Mouse (Mus musculus) naive thymus-derived CD4-positive, alpha-beta T cell, adult 2 months (primary cell): Measurements from ENCODE around the gene Retn.

Source experiments
- DNase-seq: peaks from one replicate; pipeline ENCODE4 v3.0.0-alpha.2; 2011; ENCODE audit warnings: low read depth

The Retn gene

GRCm38 (mm10) chr8:3660889-3661288, 5.3 kb downstream of the Retn start:
- no peak for DNase-seq

GRCm38 (mm10) chr8:3664405-3664804, 8.8 kb downstream of the Retn start:
- DNase-seq: no peak

- no peak for DNase-seq
Observed at GRCm38 (mm10) chr8:3665507-3665906, 9.9 kb downstream of the Retn start, which contains the start of gene Mcemp1. Gene Mcemp1 (plus strand): TSS chr8:3665754.

- peak; percentile 35 for DNase-seq
Observed at GRCm38 (mm10) chr8:3670388-3670787, 14.8 kb downstream of the Retn start.

GRCm38 (mm10) chr8:3671980-3672491, 16.5 kb downstream of the Retn start, which contains the start of gene Fcor:
Gene Fcor (minus strand): TSS chr8:3672362.
- peak; percentile 92 for DNase-seq

- no peak for DNase-seq
Observed at GRCm38 (mm10) chr8:3674671-3675070, 19.1 kb downstream of the Retn start.

GRCm38 (mm10) chr8:3676131-3676992, 20.8 kb downstream of the Retn start, which contains the start of gene Trappc5:
Gene Trappc5 (plus strand): TSS chr8:3676299.
- peak; percentile 97 for DNase-seq

GRCm38 (mm10) chr8:3676993-3677579, 21.5 kb downstream of the Retn start:
- DNase-seq: no peak

GRCm38 (mm10) chr8:3678831-3679230, 23.3 kb downstream of the Retn start:
- DNase-seq: no peak

- no peak for DNase-seq
Observed at GRCm38 (mm10) chr8:3679236-3679635, 23.7 kb downstream of the Retn start.

- no peak for DNase-seq
Observed at GRCm38 (mm10) chr8:3679656-3680055, 24.1 kb downstream of the Retn start.

- DNase-seq: no peak
Observed at GRCm38 (mm10) chr8:3682435-3682834, 26.9 kb downstream of the Retn start.

- no peak for DNase-seq
Observed at GRCm38 (mm10) chr8:3683408-3684176, 28.0 kb downstream of the Retn start.

GRCm38 (mm10) chr8:3684530-3684929, 29.0 kb downstream of the Retn start:
- DNase-seq: no peak

- no peak for DNase-seq
Observed at GRCm38 (mm10) chr8:3685422-3685821, 29.9 kb downstream of the Retn start.

- DNase-seq: no peak
Observed at GRCm38 (mm10) chr8:3687537-3687936, 32.0 kb downstream of the Retn start.

GRCm38 (mm10) chr8:3690774-3691173, 35.2 kb downstream of the Retn start:
- DNase-seq: no peak

GRCm38 (mm10) chr8:3694121-3694520, 38.6 kb downstream of the Retn start, which contains the start of gene Fcer2a:
Gene Fcer2a (minus strand): TSS chr8:3694175.
- DNase-seq: no peak

- no peak for DNase-seq
Observed at GRCm38 (mm10) chr8:3701491-3701890, 45.9 kb downstream of the Retn start.

GRCm38 (mm10) chr8:3705711-3706110, 50.1 kb downstream of the Retn start:
- DNase-seq: no peak

GRCm38 (mm10) chr8:3707611-3708010, 52.0 kb downstream of the Retn start:
- DNase-seq: no peak
